Mouse (Mus musculus): ENCODE results near the gene Fbxo36. TPM values are rescaled to one million over a fixed set of nuclear protein-coding genes. Genes with fewer than 3 reads are reported as not detected.
A peak's percentile ranks its signal among the peaks of the same experiment; 100 is the strongest.

Gene Fbxo36
- polyA plus RNA-seq, 1 experiment, result 8.4 TPM

- DNase-seq (ENCODE audit: extremely low spot score in 1 of 2, low spot score in 1 of 2), result no peak
These were observed 16.1 kb downstream of the Fbxo36 start for GRCm38 (mm10) chr1:84855756-84856155.

- no peak for DNase-seq (ENCODE audit: extremely low spot score in 1 of 2, low spot score in 1 of 2)
These were observed 20.0 kb downstream of the Fbxo36 start for GRCm38 (mm10) chr1:84859597-84859996.

- no peak for DNase-seq (ENCODE audit: extremely low spot score in 1 of 2, low spot score in 1 of 2)
These were observed 21.0 kb downstream of the Fbxo36 start for GRCm38 (mm10) chr1:84860360-84861254.

- no peak for DNase-seq (ENCODE audit: extremely low spot score in 1 of 2, low spot score in 1 of 2)
These were observed 21.6 kb downstream of the Fbxo36 start for GRCm38 (mm10) chr1:84861255-84861630.

- DNase-seq (ENCODE audit: extremely low spot score in 1 of 2, low spot score in 1 of 2), result no peak
These were observed 25.0 kb downstream of the Fbxo36 start for GRCm38 (mm10) chr1:84864645-84865044.

GRCm38 (mm10) chr1:84866231-84866630, 26.6 kb downstream of the Fbxo36 start:
- DNase-seq (ENCODE audit: extremely low spot score in 1 of 2, low spot score in 1 of 2), result no peak

- no peak for DNase-seq (ENCODE audit: extremely low spot score in 1 of 2, low spot score in 1 of 2)
These were observed 27.1 kb downstream of the Fbxo36 start for GRCm38 (mm10) chr1:84866706-84867230.

GRCm38 (mm10) chr1:84868311-84868710, 28.7 kb downstream of the Fbxo36 start:
- no peak for DNase-seq (ENCODE audit: extremely low spot score in 1 of 2, low spot score in 1 of 2)

GRCm38 (mm10) chr1:84868841-84869240, 29.2 kb downstream of the Fbxo36 start:
- DNase-seq (ENCODE audit: extremely low spot score in 1 of 2, low spot score in 1 of 2), result no peak

GRCm38 (mm10) chr1:84869498-84869897, 29.9 kb downstream of the Fbxo36 start:
- no peak for DNase-seq (ENCODE audit: extremely low spot score in 1 of 2, low spot score in 1 of 2)

- no peak for DNase-seq (ENCODE audit: extremely low spot score in 1 of 2, low spot score in 1 of 2)
These were observed 31.5 kb downstream of the Fbxo36 start for GRCm38 (mm10) chr1:84871131-84871530.

- no peak for DNase-seq (ENCODE audit: extremely low spot score in 1 of 2, low spot score in 1 of 2)
These were observed 32.5 kb downstream of the Fbxo36 start for GRCm38 (mm10) chr1:84872105-84872504.

- DNase-seq (ENCODE audit: extremely low spot score in 1 of 2, low spot score in 1 of 2), result no peak
These were observed 33.3 kb downstream of the Fbxo36 start for GRCm38 (mm10) chr1:84872939-84873338.

- no peak for DNase-seq (ENCODE audit: extremely low spot score in 1 of 2, low spot score in 1 of 2)
These were observed 37.9 kb downstream of the Fbxo36 start for GRCm38 (mm10) chr1:84877590-84877989.

- DNase-seq (ENCODE audit: extremely low spot score in 1 of 2, low spot score in 1 of 2), result no peak
These were observed 40.0 kb downstream of the Fbxo36 start for GRCm38 (mm10) chr1:84879571-84880120.

GRCm38 (mm10) chr1:84881248-84882065, 41.8 kb downstream of the Fbxo36 start:
- peak; percentile 53 to 72 for DNase-seq (ENCODE audit: extremely low spot score in 1 of 2, low spot score in 1 of 2)

GRCm38 (mm10) chr1:84882066-84882532, 42.5 kb downstream of the Fbxo36 start:
- no peak for DNase-seq (ENCODE audit: extremely low spot score in 1 of 2, low spot score in 1 of 2)

GRCm38 (mm10) chr1:84882937-84883336, 43.3 kb downstream of the Fbxo36 start:
- DNase-seq (ENCODE audit: extremely low spot score in 1 of 2, low spot score in 1 of 2), result peak in 1 of 2 experiments; percentile 17

- DNase-seq (ENCODE audit: extremely low spot score in 1 of 2, low spot score in 1 of 2), result no peak
These were observed 44.2 kb downstream of the Fbxo36 start for GRCm38 (mm10) chr1:84883889-84884288.

GRCm38 (mm10) chr1:84885174-84885573, 45.5 kb downstream of the Fbxo36 start:
- DNase-seq (ENCODE audit: extremely low spot score in 1 of 2, low spot score in 1 of 2), result peak in 1 of 2 experiments; percentile 15

GRCm38 (mm10) chr1:84885921-84886320, 46.3 kb downstream of the Fbxo36 start:
- DNase-seq (ENCODE audit: extremely low spot score in 1 of 2, low spot score in 1 of 2), result no peak
